27 mouse cellular contexts compared by ENCODE assay signal in genomic region chr19:3363510-3363909, GRCm38 (mm10). TPM values are rescaled to one million over a fixed set of nuclear protein-coding genes. Genes with fewer than 3 reads are reported as not detected.
A peak's percentile ranks its signal among the peaks of the same experiment; 100 is the strongest.
DNase-seq lines count a peak whose midpoint lies in the region; ATAC-seq and TF ChIP-seq lines count a peak whose summit lies in the region.
"Had no signal": no experiment of that assay in that cellular context is flagged by ENCODE, and none has a peak within 500 bp of the region (broad histone marks: within the 10 kb centered on the region; RNA-seq: fewer than 3 reads in every experiment).

No protein-coding gene starts in this region.

- peaks cover 1% of the 10 kb centered on the region; the same call in 1 of the 2 replicates for H3K4me1 ChIP-seq in liver, adult 2 months (ENCODE audit: control insufficient read depth, insufficient read depth, low read length)
- H3K4me1 ChIP-seq in liver, embryonic 12.5 days, result peaks cover 13% of the 10 kb centered on the region; the same call in 1 of the 2 replicates

- no peaks in the 10 kb centered on the region for H3K79me2 ChIP-seq in liver, adult 2 months (ENCODE audit: control insufficient read depth, insufficient read depth, low read length)

- no peak overlapping the region for H3K27ac ChIP-seq in liver, adult 2 months (replicated peaks; ENCODE audit: insufficient read depth, low read depth, low read length)
- no peak overlapping the region for H3K27ac ChIP-seq in liver, embryonic 12.5 days

- H3K4me2 ChIP-seq in liver, embryonic 12.5 days, result no peak overlapping the region

- H3K4me3 ChIP-seq in liver, adult 2 months (ENCODE audit: insufficient read depth, low read depth, low read length), result no peak overlapping the region
- H3K4me3 ChIP-seq in liver, embryonic 12.5 days, result no peak overlapping the region

- H3K9me3 ChIP-seq in liver, embryonic 12.5 days (replicated peaks), result no peaks in the 10 kb centered on the region
- H3K9me3 ChIP-seq: G1E had no signal

- no peaks in the 10 kb centered on the region for H3K27me3 ChIP-seq in liver, adult 2 months (ENCODE audit: control insufficient read depth, insufficient read depth, low read length)
- no peaks in the 10 kb centered on the region for H3K27me3 ChIP-seq in liver, embryonic 12.5 days (replicated peaks)
- H3K27me3 ChIP-seq: CH12.LX, Patski had no signal

- no peak for ATAC-seq in cerebellum, adult (ENCODE audit: insufficient number of reproducible peaks, low FRiP score, low TSS enrichment)
- no peak for ATAC-seq in liver, embryonic 12.5 days
- ATAC-seq: activated CD4-positive, CD25-positive, alpha-beta regulatory T cell, adult 4 months; CD4-positive, CD25-positive, alpha-beta regulatory T cell, adult 4 months; Patski had no signal

- no peak for TF ChIP-seq POLR2A in liver, adult 2 months (IDR thresholded peaks at IDR 0.05; ENCODE audit: extremely low read depth, insufficient read depth, low read length)

- H3K36me3 ChIP-seq in liver, adult 2 months (ENCODE audit: control insufficient read depth, insufficient read depth, low read length), result peaks cover 96% of the 10 kb centered on the region
- H3K36me3 ChIP-seq in liver, embryonic 12.5 days, result peaks cover 49% of the 10 kb centered on the region

- peak; percentile 36; the same call in 1 of the 2 replicates for TF ChIP-seq CTCF in liver, adult 2 months (IDR thresholded peaks at IDR 0.05; ENCODE audit: low read depth, low read length)

- WGBS in liver, adult 2 months, result 63% methylated on average over 4 of the region's 4 CpGs
- 75% methylated on average over 4 of the region's 4 CpGs for WGBS in liver, embryonic 12.5 days (ENCODE audit: insufficient replicate concordance)

- no peak overlapping the region for H3K9ac ChIP-seq in liver, adult 2 months (ENCODE audit: low read depth, low read length)
- H3K9ac ChIP-seq in liver, embryonic 12.5 days, result no peak overlapping the region

- DNase-seq in adrenal gland, postnatal 10 days, result peak; percentile 32
- DNase-seq in adrenal gland, adult (ENCODE audit: inconsistent age in 2 of 2, low spot score in 1 of 2), result no peak
- DNase-seq in cerebellum, postnatal 10 days, result peak; percentile 46 to 58
- peak; percentile 62 for DNase-seq in liver, adult 2 months (ENCODE audit: extremely low read depth, low read depth, low spot score)
- peak; percentile 59 for DNase-seq in adipocyte (ENCODE audit: low spot score)
- DNase-seq in right cerebral cortex, adult 18-20 months, result no peak
- DNase-seq: adrenal gland, adult 2 months; adrenal gland, adult 8-10 months; adrenal gland, postnatal 14 days; adrenal gland, postnatal 25 days; adrenal gland, postnatal 36 days; B cell, adult 2 months; cerebellum, adult 11 months; cerebellum, adult 11-12 months; cerebellum, adult 18-20 months; cerebellum, adult 2 months; cerebellum, adult 8-10 months; cerebellum, adult 9-10 months had no signal

RNA-seq across cellular contexts. Expression of gene Tesmin, which starts 25.1 kb away (rescaled TPM):
- total RNA-seq in adrenal gland, postnatal 10 days (2021), result 1 to 10 TPM; 1.2 to 1.4 TPM
- total RNA-seq in liver, adult 2 months (2014; rRNA removed), result 0.46 and 0.54 TPM in 2 replicates
- polyA plus RNA-seq in liver, adult 2 months (2012; rRNA removed), result 0.31 and 0.33 TPM in 2 replicates
- 0.38 and 0.41 TPM in 2 replicates for polyA plus RNA-seq in liver, embryonic 12.5 days (2016; fragmentation: Nextera tagmentation; extraction: Ambion mirVana)
- polyA plus RNA-seq: activated CD4-positive, CD25-positive, alpha-beta regulatory T cell, adult 4 months; CD4-positive, CD25-positive, alpha-beta regulatory T cell, adult 4 months had no signal

RNA-seq across cellular contexts. Expression of gene Cpt1a, which starts 41.4 kb away (rescaled TPM):
- 100 to 1,000 TPM; 173 to 277 TPM for total RNA-seq in adrenal gland, postnatal 10 days (2021)
- total RNA-seq in liver, adult 2 months (2014; rRNA removed), result 162 and 234 TPM in 2 replicates
- 182 and 211 TPM in 2 replicates for polyA plus RNA-seq in liver, adult 2 months (2012; rRNA removed)
- 7.0 and 8.3 TPM in 2 replicates for polyA plus RNA-seq in liver, embryonic 12.5 days (2016; fragmentation: Nextera tagmentation; extraction: Ambion mirVana)

RNA-seq across cellular contexts. Expression of gene Gal, which starts 50.8 kb away (rescaled TPM):
- 10 to 100 TPM; 15.8 to 18.0 TPM for total RNA-seq in adrenal gland, postnatal 10 days (2021)
- total RNA-seq in liver, adult 2 months (2014; rRNA removed), result 0.28 TPM in 1 of 2 replicates, not detected in the other
- polyA plus RNA-seq in liver, adult 2 months (2012; rRNA removed), result not detected in 2 replicates
- polyA plus RNA-seq in liver, embryonic 12.5 days (2016; fragmentation: Nextera tagmentation; extraction: Ambion mirVana), result 0.19 and 0.29 TPM in 2 replicates
- total RNA-seq: CH12.LX, G1E, MEL had no signal
- polyA plus RNA-seq: C2C12, G1E, Patski had no signal

Comparison
In these comparisons a context has a peak if more than half of its experiments do, and no peak if none do; other contexts are left out.
1. DNase-seq: peak in adrenal gland, postnatal 10 days (single experiment), cerebellum, postnatal 10 days (2 of 2), liver, adult 2 months (single experiment) and adipocyte (single experiment); none in adrenal gland, adult (0 of 2) and right cerebral cortex, adult 18-20 months (single experiment).
2. RNA of gene Gal, which starts 50.8 kb away (total RNA-seq): 15.8 to 18.0 TPM in adrenal gland, postnatal 10 days; 0.28 TPM in liver, adult 2 months; every median in the first group is over 10 times any median in the second.